Mouse (Mus musculus) embryonic facial prominence, embryonic 15.5 days (tissue): ENCODE measurements at regions not wholly inside any gene's neighbourhood (a gene's known extent, or its start where the extent isn't known, plus 50 kb on each side); places are given as distances from the start of the nearest gene placed in this dataset.

ENCODE experiments used
- ATAC-seq: fragments of 200-750 bp; cut with Nextera tagmentation; 2 replicates; pipeline ENCODE4 v1.8.0; 2017; ENCODE audit warnings: low read depth, moderate TSS enrichment; ENCODE audit not compliant: insufficient number of reproducible peaks, low FRiP score, low TSS enrichment
- H3K27ac ChIP-seq: fragments of 300-500 bp; sonication (generic); replicated peaks from 2 replicates; pipeline ENCODE4 v1.5.1; 2015; ENCODE audit warnings: mild to moderate bottlenecking, inconsistent platforms
- H3K27me3 ChIP-seq: fragments of 300-500 bp; sonication (generic); 2 replicates; pipeline ENCODE4 v1.6.1; 2015; ENCODE audit warnings: inconsistent platforms
- H3K36me3 ChIP-seq: fragments of 300-500 bp; sonication (generic); 2 replicates; pipeline ENCODE4 v1.6.1; 2015; ENCODE audit warnings: mild to moderate bottlenecking, inconsistent platforms
- H3K4me1 ChIP-seq: fragments of 300-500 bp; sonication (generic); 2 replicates; pipeline ENCODE4 v1.6.1; 2015; ENCODE audit warnings: inconsistent platforms
- H3K4me2 ChIP-seq: fragments of 300-500 bp; sonication (generic); replicated peaks from 2 replicates; pipeline ENCODE4 v1.6.1; 2015; ENCODE audit warnings: mild to moderate bottlenecking, inconsistent platforms
- H3K4me3 ChIP-seq: fragments of 300-500 bp; sonication (generic); replicated peaks from 2 replicates; pipeline ENCODE4 v1.5.1; 2015; ENCODE audit warnings: mild to moderate bottlenecking, inconsistent platforms
- H3K9ac ChIP-seq: fragments of 300-500 bp; sonication (generic); 2 replicates; pipeline ENCODE4 v1.6.1; 2015; ENCODE audit warnings: inconsistent platforms
- H3K9me3 ChIP-seq: fragments of 300-500 bp; sonication (generic); replicated peaks from 2 replicates; pipeline ENCODE4 v1.6.1; 2016; ENCODE audit warnings: inconsistent platforms
- WGBS: fragments of 180-500 bp; shearing (Covaris S2); methylation state at CpG from one replicate; pipeline ENCODE4 v1.1.7; 2015; 5-methylcytosine and 5-hydroxymethylcytosine counted together

DNA sequence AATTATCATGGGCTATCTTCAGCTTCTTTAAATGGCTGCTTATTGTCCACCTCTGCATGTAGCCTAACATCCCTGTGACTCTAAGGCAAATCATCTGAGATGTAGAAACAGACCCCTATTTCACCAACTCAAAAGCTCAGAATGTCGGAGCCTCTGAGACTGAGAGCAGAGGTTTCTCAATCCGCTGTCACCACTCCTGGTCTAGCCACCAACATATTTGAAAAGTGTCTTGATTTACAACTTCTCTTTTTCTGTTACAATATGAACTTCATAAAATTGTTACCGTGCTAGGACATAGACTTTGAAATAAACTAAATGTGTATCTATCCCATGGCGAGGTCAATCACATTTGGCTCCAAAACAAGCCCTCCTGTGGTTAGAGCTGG, 91.3 kb upstream of the Nebl start:
- 86% methylated on average over 4 of the region's 4 CpGs for WGBS
- H3K27ac ChIP-seq = no peak overlapping the region
- no peaks in the 10 kb centered on the region for H3K27me3 ChIP-seq
- no peak overlapping the region for H3K9ac ChIP-seq
- H3K4me3 ChIP-seq = no peak overlapping the region
- H3K36me3 ChIP-seq = no peaks in the 10 kb centered on the region
- no peak for ATAC-seq
- H3K9me3 ChIP-seq = no peaks in the 10 kb centered on the region
- H3K4me2 ChIP-seq = no peak overlapping the region
- H3K4me1 ChIP-seq = no peaks in the 10 kb centered on the region

- 73% methylated on average over 13 of the region's 13 CpGs for WGBS
- no peak overlapping the region for H3K9ac ChIP-seq
Observed at GRCm38 (mm10) chr2:17821878-17822620, 90.8 kb upstream of the Nebl start.

GRCm38 (mm10) chr2:17811943-17812670, 80.8 kb upstream of the Nebl start:
- Histone ChIP-seq H3K4me2 (no peak overlapping the region), H3K27me3 (no peaks in the 10 kb centered on the region), H3K9me3 (no peaks in the 10 kb centered on the region), H3K4me3 (no peak overlapping the region), H3K4me1 (no peaks in the 10 kb centered on the region), H3K9ac (no peak overlapping the region), H3K27ac (no peak overlapping the region), H3K36me3 (no peaks in the 10 kb centered on the region)
- WGBS = 32% methylated on average over 7 of the region's 7 CpGs
- ATAC-seq = no peak

More at GRCm38 (mm10) chr2:17821878-17822620, 90.8 kb upstream of the Nebl start:
- H3K4me1 ChIP-seq = no peaks in the 10 kb centered on the region
- H3K27ac ChIP-seq = no peak overlapping the region
- no peaks in the 10 kb centered on the region for H3K36me3 ChIP-seq
- H3K9me3 ChIP-seq = no peaks in the 10 kb centered on the region
- ATAC-seq = no peak
- H3K4me2 ChIP-seq = no peak overlapping the region
- no peaks in the 10 kb centered on the region for H3K27me3 ChIP-seq
- no peak overlapping the region for H3K4me3 ChIP-seq
